Mouse (Mus musculus) intestine, embryonic 15.5 days (tissue): ENCODE measurements at regions not wholly inside any gene's neighbourhood (a gene's known extent, or its start where the extent isn't known, plus 50 kb on each side); places are given as distances from the start of the nearest gene placed in this dataset.

Experiments used
- ATAC-seq: fragments of 200-750 bp; cut with Nextera tagmentation; 2 replicates; pipeline ENCODE4 v1.8.0; 2017; ENCODE audit warnings: moderate TSS enrichment, moderate library complexity
- H3K27ac ChIP-seq: fragments of 300-500 bp; sonication (generic); 2 replicates; pipeline ENCODE4 v1.5.1; 2015; ENCODE audit warnings: mild to moderate bottlenecking, inconsistent platforms
- H3K27me3 ChIP-seq: fragments of 300-500 bp; sonication (generic); replicated peaks from 2 replicates; pipeline ENCODE4 v1.6.1; 2015; ENCODE audit warnings: inconsistent platforms
- H3K36me3 ChIP-seq: fragments of 300-500 bp; sonication (generic); 2 replicates; pipeline ENCODE4 v1.6.1; 2015; ENCODE audit warnings: inconsistent platforms
- H3K4me1 ChIP-seq: fragments of 300-500 bp; sonication (generic); replicated peaks from 2 replicates; pipeline ENCODE4 v1.6.1; 2015; ENCODE audit warnings: inconsistent platforms
- H3K4me2 ChIP-seq: fragments of 300-500 bp; sonication (generic); replicated peaks from 2 replicates; pipeline ENCODE4 v1.6.1; 2015; ENCODE audit warnings: mild to moderate bottlenecking, inconsistent platforms
- H3K4me3 ChIP-seq: fragments of 300-500 bp; sonication (generic); replicated peaks from 2 replicates; pipeline ENCODE4 v1.5.1; 2015; ENCODE audit warnings: inconsistent platforms
- H3K9ac ChIP-seq: fragments of 300-500 bp; sonication (generic); 2 replicates; pipeline ENCODE4 v1.6.1; 2015; ENCODE audit warnings: inconsistent platforms
- H3K9me3 ChIP-seq: fragments of 300-500 bp; sonication (generic); 2 replicates; pipeline ENCODE4 v1.6.1; 2016; ENCODE audit warnings: inconsistent platforms
- WGBS: fragments of 180-500 bp; shearing (Covaris S2); methylation state at CpG from one replicate; pipeline ENCODE4 v1.1.7; 2015; 5-methylcytosine and 5-hydroxymethylcytosine counted together

DNA sequence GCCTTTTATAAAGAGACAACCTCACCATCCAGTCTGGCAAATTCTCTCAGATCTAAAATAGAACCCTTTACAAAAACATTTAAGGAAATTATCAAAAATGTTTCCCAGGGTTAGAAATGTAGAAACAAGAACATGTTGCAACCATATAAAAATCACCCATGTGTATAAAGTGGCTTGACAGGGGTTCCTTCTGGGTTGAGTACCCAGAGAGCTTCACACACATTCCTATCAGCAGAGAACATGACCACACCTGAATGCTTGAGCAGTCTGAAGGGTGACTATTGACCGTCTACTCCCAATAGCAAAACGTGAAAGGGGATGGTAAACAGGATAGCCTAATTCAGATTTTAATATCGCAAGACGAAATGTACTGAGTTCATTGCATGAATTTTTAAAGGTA, 57.8 kb upstream of the Zfand5 start:
- ATAC-seq, result no peak
- no peaks in the 10 kb centered on the region for H3K36me3 ChIP-seq
- H3K9ac ChIP-seq, result no peak overlapping the region
- H3K27me3 ChIP-seq, result no peaks in the 10 kb centered on the region
- 86% methylated on average over 4 of the region's 4 CpGs for WGBS
- no peak overlapping the region for H3K4me2 ChIP-seq
- no peak overlapping the region for H3K4me3 ChIP-seq
- no peak overlapping the region for H3K27ac ChIP-seq
- no peaks in the 10 kb centered on the region for H3K4me1 ChIP-seq
- no peaks in the 10 kb centered on the region for H3K9me3 ChIP-seq

DNA sequence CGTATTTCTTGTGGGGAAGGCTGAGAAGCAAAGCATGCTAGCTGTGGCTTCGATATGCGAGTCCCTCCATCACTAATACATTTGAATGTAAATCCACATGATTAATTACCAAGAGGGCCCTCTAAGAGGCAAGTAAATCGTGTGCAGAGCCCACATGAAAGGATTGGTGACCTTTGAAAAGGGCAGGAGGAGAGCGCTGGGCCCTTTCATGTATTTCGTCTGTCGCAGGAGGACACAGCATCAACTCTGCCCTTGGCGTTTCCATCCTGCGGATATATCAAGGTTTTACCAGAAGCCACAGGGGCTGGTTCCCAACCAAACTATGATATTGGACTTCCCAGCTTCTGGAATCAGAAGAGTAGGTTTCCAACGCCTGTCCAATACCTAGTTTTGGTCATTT, 78.6 kb upstream of the Zfand5 start:
- Histone ChIP-seq H3K4me3 (no peak overlapping the region), H3K4me1 (no peaks in the 10 kb centered on the region), H3K27me3 (no peaks in the 10 kb centered on the region), H3K27ac (no peak overlapping the region), H3K4me2 (no peak overlapping the region), H3K9ac (no peak overlapping the region), H3K36me3 (no peaks in the 10 kb centered on the region), H3K9me3 (no peaks in the 10 kb centered on the region)
- no peak for ATAC-seq
- 73% methylated on average over 10 of the region's 10 CpGs for WGBS

DNA sequence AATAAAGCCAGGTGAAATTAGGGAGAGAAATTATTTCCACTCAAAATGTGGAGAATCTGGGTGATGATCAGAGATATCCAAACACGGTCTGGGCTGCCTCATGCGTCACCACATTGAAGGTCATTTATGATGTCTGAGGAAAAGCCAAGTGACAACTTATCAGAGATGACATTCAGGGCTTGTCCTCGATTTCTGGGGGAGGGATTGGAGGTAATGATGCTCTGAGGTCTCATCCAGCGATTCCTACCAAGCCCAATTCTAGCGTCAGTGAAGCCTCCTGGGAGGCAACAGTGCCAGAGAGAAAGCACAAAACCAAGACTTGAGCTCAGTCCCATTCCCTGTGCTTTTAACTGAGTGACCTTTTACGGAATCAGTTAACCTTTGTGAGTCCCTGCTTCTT, 79.5 kb upstream of the Zfand5 start:
- Histone ChIP-seq H3K4me3 (no peak overlapping the region), H3K36me3 (no peaks in the 10 kb centered on the region), H3K9ac (no peak overlapping the region), H3K9me3 (no peaks in the 10 kb centered on the region), H3K4me1 (no peaks in the 10 kb centered on the region), H3K4me2 (no peak overlapping the region), H3K27ac (no peak overlapping the region), H3K27me3 (no peaks in the 10 kb centered on the region)
- ATAC-seq, result no peak
- WGBS, result 80% methylated on average over 6 of the region's 6 CpGs

DNA sequence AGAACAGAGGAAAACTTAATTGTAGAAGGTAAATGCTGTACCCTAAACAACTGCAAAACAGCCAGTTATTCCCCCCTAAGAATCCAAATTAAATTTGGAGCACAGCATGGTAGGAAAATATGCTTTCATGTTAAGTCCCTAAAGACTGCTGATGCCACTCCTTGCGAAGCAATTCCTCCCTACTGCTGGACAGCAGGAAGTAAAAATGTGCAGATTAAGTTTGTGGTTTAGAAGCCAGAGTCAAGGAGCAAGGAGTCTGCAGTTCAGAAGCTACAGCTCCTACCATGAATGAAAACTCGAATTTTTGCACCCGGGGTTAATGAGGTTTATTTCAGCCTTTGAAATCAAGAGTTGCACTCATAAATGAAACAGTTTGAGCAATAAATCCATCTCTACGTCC, 82.9 kb upstream of the Zfand5 start:
- WGBS, result 75% methylated on average over 4 of the region's 4 CpGs
- Histone ChIP-seq H3K36me3 (no peaks in the 10 kb centered on the region), H3K27ac (no peak overlapping the region), H3K9ac (no peak overlapping the region), H3K4me1 (no peaks in the 10 kb centered on the region), H3K4me3 (no peak overlapping the region), H3K9me3 (no peaks in the 10 kb centered on the region), H3K27me3 (no peaks in the 10 kb centered on the region), H3K4me2 (no peak overlapping the region)
- no peak for ATAC-seq

DNA sequence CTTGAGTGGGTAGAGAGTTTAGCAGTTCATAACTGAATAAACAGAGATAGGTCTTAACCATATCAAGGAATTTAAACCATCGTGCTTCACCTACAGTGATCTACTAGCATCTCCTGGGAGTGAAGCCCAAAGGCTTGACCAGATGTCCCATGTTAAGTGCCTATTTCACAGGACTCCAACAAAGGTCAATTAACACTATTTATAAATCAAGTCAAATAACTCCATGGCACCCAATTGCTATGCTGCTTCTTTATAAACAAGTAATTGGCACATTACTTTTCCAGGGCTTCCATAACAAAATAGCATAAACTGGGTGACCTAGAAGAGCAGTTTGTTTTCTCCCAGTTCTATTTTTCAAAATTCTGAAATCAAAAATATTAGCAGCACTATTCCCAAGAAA, 85.4 kb upstream of the Zfand5 start:
- H3K27me3 ChIP-seq, result no peaks in the 10 kb centered on the region
- WGBS, result 85% methylated on average over 1 of the region's 1 CpGs
- H3K4me3 ChIP-seq, result no peak overlapping the region
- no peak for ATAC-seq
- no peak overlapping the region for H3K4me2 ChIP-seq
- no peaks in the 10 kb centered on the region for H3K36me3 ChIP-seq
- no peak overlapping the region for H3K9ac ChIP-seq
- no peaks in the 10 kb centered on the region for H3K4me1 ChIP-seq
- no peak overlapping the region for H3K27ac ChIP-seq
- H3K9me3 ChIP-seq, result no peaks in the 10 kb centered on the region

DNA sequence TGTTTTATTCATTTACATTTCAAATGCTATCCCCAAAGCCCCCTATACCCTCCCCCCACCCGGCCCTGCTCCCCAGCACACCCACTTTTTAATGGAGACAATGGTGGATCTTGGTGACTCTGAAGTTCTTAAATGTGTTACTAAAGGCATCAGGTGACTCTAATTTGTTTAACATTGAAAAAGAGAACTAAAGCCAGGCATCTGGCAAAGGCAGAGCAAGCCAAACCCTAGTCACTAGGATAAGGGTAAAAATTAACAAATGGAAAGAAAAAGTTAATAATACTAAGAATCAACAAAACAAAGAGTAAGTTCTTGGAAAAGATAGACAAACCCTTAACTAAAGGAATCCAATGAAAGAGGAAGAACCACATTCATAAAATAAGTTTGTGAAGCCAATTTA, 86.1 kb upstream of the Zfand5 start:
- Histone ChIP-seq H3K4me3 (no peak overlapping the region), H3K36me3 (no peaks in the 10 kb centered on the region), H3K27me3 (no peaks in the 10 kb centered on the region), H3K4me1 (no peaks in the 10 kb centered on the region), H3K9ac (no peak overlapping the region), H3K9me3 (no peaks in the 10 kb centered on the region), H3K4me2 (no peak overlapping the region), H3K27ac (no peak overlapping the region)
- ATAC-seq, result no peak
- 82% methylated on average over 1 of the region's 1 CpGs for WGBS

DNA sequence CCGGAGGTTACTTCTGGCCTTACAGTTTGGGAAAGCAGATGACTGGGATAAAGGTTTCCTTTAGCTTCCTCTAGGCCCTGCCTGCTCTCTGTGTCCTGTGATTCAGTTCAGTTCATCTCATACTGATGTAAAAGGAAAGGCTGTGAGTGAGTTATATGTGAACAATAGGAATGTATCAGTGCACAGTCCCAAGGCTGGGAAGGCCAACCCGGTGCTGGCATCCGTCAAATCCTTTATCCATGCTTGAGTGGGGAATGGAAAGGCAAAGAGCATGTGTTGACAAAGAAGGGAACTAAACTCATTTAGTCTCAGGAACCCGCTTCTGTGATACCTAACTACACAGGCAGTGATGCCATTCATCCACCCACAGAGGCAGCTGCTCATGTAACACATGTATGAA, 89.0 kb upstream of the Zfand5 start:
- Histone ChIP-seq H3K4me2 (no peak overlapping the region), H3K4me1 (no peaks in the 10 kb centered on the region), H3K9ac (no peak overlapping the region), H3K27ac (no peak overlapping the region), H3K4me3 (no peak overlapping the region), H3K27me3 (no peaks in the 10 kb centered on the region), H3K36me3 (no peaks in the 10 kb centered on the region), H3K9me3 (no peaks in the 10 kb centered on the region)
- WGBS, result 85% methylated on average over 4 of the region's 4 CpGs
- no peak for ATAC-seq

DNA sequence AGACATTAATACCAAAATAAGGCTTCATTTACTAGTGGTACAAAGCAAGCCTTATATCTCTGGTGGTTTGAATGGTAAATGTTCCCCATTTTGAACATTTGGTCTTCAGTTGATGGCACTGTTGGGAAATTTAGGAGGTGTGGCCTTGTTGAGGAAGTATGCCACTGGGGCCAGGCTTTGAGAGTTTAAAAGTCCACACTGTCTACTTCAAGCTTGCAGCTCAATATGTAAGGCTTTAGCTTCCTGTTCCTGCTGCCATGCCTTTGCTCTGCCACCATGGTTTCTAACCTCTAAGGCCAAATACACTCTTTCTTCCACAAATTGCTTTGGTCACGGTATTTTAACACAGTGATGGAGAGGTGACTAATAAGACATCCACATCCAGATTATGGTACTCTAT, 92.2 kb upstream of the Zfand5 start:
- Histone ChIP-seq H3K4me3 (no peak overlapping the region), H3K27ac (no peak overlapping the region), H3K4me1 (no peaks in the 10 kb centered on the region), H3K9me3 (no peaks in the 10 kb centered on the region), H3K9ac (no peak overlapping the region), H3K36me3 (no peaks in the 10 kb centered on the region), H3K27me3 (no peaks in the 10 kb centered on the region), H3K4me2 (no peak overlapping the region)
- no peak for ATAC-seq
- WGBS, result 90% methylated on average over 1 of the region's 1 CpGs

DNA sequence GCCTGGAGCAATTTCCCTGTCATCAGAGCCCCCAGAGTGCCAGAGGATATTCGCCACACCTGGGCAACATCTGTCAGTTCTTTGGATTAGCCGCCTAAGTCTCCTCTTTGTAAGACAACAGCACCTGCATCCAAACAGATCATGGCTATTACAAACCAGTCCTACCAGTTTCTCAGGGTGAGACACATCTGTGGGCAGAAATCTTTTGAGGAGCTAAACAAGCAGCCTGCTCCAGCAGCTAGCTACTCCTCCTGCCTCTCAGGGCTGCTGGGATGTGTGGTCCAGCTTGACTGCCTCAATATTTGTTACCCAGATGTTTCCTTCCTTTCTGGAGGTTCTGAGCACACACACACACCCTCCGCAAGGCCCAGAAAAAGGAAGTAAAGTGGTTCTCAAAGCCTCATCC, 96.6 kb upstream of the Zfand5 start:
- Histone ChIP-seq H3K4me3 (no peak overlapping the region), H3K27ac (no peak overlapping the region), H3K36me3 (no peaks in the 10 kb centered on the region), H3K4me2 (no peak overlapping the region), H3K4me1 (peaks cover 8% of the 10 kb centered on the region; the same call in 1 of the 2 replicates), H3K27me3 (no peaks in the 10 kb centered on the region), H3K9me3 (no peaks in the 10 kb centered on the region), H3K9ac (no peak overlapping the region)
- ATAC-seq, result peak; percentile 59; the same call in 1 of the 2 replicates
- 59% methylated on average over 3 of the region's 3 CpGs for whole genome bisulfite sequencing

DNA sequence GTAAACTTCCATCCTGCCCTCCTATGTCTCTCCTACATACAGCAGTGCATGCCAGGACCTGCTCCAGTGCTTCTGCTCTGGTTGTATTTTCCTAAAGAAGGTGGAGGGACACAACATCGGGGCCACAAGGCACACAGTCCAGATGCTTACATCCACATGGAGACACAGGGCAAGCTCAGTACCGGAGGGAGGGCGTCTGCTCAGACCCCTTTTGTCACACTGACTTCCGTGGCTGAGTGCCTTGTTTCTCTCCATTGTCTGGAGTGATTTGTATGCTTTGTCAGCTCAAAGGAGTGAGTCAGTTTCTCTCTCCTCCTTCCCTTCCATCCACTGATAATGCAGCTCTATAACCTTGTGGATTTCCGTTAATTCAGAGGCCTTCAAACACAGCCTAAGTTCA, 97.4 kb upstream of the Zfand5 start:
- no peak overlapping the region for H3K4me3 ChIP-seq
- no peak for ATAC-seq

DNA sequence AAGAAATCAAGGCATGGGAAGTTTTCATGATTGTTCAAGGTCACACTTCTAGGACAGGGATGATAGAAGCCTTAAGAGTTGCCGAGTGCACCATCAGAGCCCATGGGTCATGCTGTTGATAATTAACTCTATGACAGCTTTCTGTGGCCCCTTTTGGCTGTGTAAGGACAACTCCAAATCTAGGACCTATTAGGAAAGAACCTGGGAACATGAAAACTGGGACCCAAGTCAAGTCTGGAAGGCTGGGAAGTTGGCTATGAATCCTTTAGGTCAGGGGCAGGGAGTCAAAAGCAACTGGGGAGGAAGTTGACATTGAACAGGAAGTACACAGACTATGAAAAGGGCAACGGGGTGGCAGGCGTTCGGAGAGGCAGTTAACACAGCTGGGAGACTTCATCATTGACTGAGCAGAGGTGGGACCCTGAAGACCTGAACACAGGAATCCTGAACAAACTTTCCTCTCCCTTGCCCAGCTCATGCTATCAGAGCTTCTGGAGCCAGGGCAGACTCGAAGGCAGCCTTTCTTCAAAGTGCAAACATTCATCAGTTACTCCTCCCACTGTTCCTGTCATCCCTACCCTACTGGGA, 98.1 kb upstream of the Zfand5 start:
- Histone ChIP-seq H3K4me2 (no peak overlapping the region), H3K4me1 (peaks cover 8% of the 10 kb centered on the region; the same call in 1 of the 2 replicates), H3K27ac (no peak overlapping the region), H3K27me3 (no peaks in the 10 kb centered on the region), H3K4me3 (no peak overlapping the region), H3K36me3 (no peaks in the 10 kb centered on the region), H3K9ac (no peak overlapping the region), H3K9me3 (no peaks in the 10 kb centered on the region)
- no peak for ATAC-seq
- 23% methylated on average over 5 of the region's 5 CpGs for WGBS

More for the DNA sequence above, 97.4 kb upstream of the Zfand5 start:
- Histone ChIP-seq H3K4me1 (peaks cover 8% of the 10 kb centered on the region; the same call in 1 of the 2 replicates), H3K27me3 (no peaks in the 10 kb centered on the region), H3K27ac (no peak overlapping the region), H3K4me2 (no peak overlapping the region), H3K9ac (no peak overlapping the region), H3K9me3 (no peaks in the 10 kb centered on the region), H3K36me3 (no peaks in the 10 kb centered on the region)
- WGBS, result 71% methylated on average over 5 of the region's 5 CpGs

DNA sequence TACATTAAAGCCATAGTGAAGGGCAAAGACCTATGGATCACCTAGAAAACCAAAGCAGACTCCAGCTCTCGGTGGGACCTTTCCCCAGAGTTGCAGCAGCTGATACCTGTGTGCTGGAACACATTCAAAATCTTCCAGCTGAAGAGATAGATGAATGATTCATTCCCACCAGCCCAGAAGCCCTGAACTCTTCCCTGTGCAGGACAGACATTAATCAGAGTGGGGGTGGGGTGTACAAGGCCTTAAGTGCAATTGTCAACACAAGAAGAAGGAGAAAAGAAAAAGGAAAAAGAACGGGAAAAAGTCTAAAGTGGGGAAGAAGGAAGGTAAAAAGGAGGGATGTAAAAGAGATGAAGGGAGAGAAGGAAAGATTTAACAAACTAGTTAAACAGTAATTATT, 100.9 kb upstream of the Zfand5 start:
- Histone ChIP-seq H3K4me1 (peaks cover 8% of the 10 kb centered on the region; the same call in 1 of the 2 replicates), H3K4me2 (no peak overlapping the region), H3K27me3 (no peaks in the 10 kb centered on the region), H3K27ac (no peak overlapping the region), H3K4me3 (no peak overlapping the region), H3K36me3 (no peaks in the 10 kb centered on the region), H3K9ac (no peak overlapping the region), H3K9me3 (no peaks in the 10 kb centered on the region)
- no peak for ATAC-seq
- WGBS, result 21% methylated on average over 2 of the region's 2 CpGs

DNA sequence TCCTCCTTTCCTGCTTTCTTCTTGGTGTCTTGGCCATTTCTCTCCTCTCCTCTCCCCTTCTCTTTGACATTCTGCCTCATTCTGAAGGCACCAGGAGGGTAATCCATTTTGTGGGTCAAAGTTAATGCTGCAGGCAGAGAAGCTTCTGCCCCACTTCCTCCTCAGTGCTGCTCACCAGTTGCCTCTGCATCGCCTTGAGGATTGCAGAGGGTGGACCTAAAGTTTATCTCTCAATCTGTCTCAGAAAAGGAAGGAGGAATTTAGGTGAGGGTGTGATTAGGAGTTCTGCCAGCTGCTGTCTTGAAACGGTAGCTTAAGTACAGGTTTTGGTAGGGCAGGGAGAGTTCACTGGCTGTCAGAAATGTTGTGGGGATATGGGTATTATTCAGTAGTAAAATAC, 101.3 kb upstream of the Zfand5 start:
- 0 out of 2 replicates have a peak, but pooled peaks have one; percentile 16 for ATAC-seq
- Histone ChIP-seq H3K9me3 (no peaks in the 10 kb centered on the region), H3K4me3 (no peak overlapping the region), H3K4me1 (peaks cover 8% of the 10 kb centered on the region), H3K27ac (no peak overlapping the region), H3K36me3 (no peaks in the 10 kb centered on the region), H3K9ac (no peak overlapping the region), H3K27me3 (no peaks in the 10 kb centered on the region), H3K4me2 (no peak overlapping the region)
- WGBS, result 12% methylated on average over 2 of the region's 2 CpGs
